Mouse (Mus musculus): ENCODE measurements at regions not wholly inside any gene's neighbourhood (a gene's known extent, or its start where the extent isn't known, plus 50 kb on each side); places are given as distances from the start of the nearest gene placed in this dataset.

DNA sequence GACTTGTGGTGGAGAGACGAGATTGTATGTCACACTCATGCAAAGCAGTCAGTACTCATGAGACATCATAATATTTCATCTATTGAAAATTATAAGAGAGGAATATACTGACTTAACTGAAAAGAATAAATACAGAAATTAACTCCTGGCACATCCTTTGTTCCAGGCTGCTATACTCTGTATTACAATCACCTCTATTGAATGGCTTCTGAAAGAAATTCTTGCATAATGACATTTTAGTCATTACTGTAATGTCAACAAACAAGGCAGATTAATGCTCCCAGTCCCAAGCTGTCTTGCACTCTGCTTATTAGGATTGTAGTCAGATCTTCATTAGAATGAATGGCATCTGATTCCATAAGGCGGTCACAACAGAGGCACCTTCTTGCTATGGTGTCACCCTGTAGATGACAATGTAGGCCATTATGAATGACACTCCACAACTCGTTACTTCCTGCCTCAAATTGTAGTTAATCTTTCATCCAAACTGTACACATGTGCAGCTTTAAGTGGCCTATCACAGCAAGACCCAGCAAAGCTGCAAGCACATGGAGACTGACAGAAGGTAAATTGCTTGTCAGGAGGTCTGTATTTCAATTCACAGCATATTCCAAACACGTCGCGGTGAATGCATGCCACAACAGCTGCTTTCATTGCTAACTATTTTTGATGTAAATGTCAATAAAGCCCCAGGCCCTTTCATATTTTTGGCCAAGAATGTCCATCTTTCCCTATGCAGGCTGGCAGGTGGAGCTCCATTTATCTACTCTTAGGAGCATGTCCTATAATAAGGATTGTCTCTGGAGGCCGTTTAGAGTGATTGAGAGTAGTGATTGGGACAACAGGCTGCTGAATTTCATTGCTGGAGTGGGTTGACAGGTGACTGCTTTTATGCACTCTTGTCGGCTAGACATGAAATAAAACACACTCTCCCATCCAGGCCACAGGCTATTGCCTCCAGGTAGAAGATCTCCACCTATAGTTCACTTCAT, 430.1 kb downstream of the Cypt12 start:
- no peak for TF ChIP-seq CTCF (IDR thresholded peaks at IDR 0.05)
- TF ChIP-seq EP300 (IDR thresholded peaks at IDR 0.05; ENCODE audit: insufficient read depth, low read depth, low read length), result no peak
- TF ChIP-seq POLR2A (IDR thresholded peaks at IDR 0.05; ENCODE audit: insufficient read depth, low read depth, low read length), result no peak
